ENCODE assay signal across 8 mouse cellular contexts in the genomic region with DNA sequence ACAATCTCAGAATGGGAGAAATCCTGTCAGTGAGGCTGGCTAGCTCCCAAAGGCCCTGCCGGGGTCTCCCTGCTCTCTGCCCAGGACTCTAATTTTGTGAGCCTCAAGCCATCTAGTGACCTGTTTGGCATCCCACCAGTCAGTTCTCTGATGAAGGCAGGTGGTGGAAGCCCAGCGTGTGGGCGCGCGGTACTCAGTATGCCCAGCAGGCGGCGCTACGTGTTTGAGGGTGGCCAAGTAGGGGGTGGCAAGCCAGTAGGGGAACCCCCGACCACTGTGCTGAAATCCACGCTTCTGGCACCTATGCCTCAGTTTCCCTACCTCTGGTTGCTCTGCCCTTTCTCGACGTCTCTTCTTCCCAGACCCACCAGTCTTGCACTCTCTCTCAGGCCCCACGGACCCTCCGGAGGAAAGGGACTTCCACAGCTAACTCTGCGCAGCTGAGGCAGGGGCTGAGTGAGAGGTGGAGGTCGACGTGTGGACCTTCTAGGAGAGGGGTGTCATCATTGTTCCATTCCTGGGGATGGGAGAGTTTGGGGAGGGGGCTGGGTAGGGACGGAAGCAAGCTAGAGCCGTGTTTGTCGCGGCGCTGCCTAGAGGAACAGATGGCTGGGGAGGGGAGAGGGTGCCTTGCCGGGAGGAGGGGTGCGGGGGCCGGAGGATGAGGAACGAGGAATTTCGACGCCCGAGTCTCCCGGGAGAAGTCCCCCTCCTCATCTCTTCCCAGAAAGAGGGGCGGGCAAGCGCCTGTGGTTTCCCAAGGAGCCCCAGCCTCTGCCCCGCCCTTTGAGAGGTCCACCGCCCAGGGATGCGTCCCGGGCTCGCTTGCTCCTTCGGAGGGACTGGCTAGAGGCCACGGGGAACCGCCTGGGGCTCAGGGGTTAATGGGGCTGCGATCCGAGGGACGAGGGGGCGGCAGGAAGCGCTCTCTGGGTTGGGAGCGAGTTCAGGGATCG. TPM values are rescaled to one million over a fixed set of nuclear protein-coding genes. Genes with fewer than 3 reads are reported as not detected.
DNase-seq lines count a peak whose midpoint lies in the region; ATAC-seq and TF ChIP-seq lines count a peak whose summit lies in the region.

No protein-coding gene starts in this region.

- no peak for TF ChIP-seq EP300 in heart, postnatal 0 days (IDR thresholded peaks at IDR 0.05; ENCODE audit: low read depth)

- H3K9me3 ChIP-seq in embryonic facial prominence, embryonic 13.5 days: no peaks in the 10 kb centered on the region
- no peaks in the 10 kb centered on the region for H3K9me3 ChIP-seq in heart, postnatal 0 days (replicated peaks; ENCODE audit: control insufficient read depth, low read length)
- no peaks in the 10 kb centered on the region for H3K9me3 ChIP-seq in lung, embryonic 15.5 days
- no peaks in the 10 kb centered on the region for H3K9me3 ChIP-seq in neural tube, embryonic 15.5 days (replicated peaks)

- no peak overlapping the region for H3K27ac ChIP-seq in embryonic facial prominence, embryonic 13.5 days
- H3K27ac ChIP-seq in heart, postnatal 0 days (ENCODE audit: low read depth): no peak overlapping the region
- H3K27ac ChIP-seq in lung, embryonic 15.5 days: no peak overlapping the region
- H3K27ac ChIP-seq in neural tube, embryonic 15.5 days (replicated peaks): no peak overlapping the region

- peak overlapping the region; percentile 64 for H3K9ac ChIP-seq in embryonic facial prominence, embryonic 13.5 days
- H3K9ac ChIP-seq in heart, postnatal 0 days (replicated peaks; ENCODE audit: low read depth, low read length): no peak overlapping the region
- 0 out of 2 replicates have a peak overlapping the region, but pooled peaks have one; percentile 10 for H3K9ac ChIP-seq in lung, embryonic 15.5 days
- H3K9ac ChIP-seq in neural tube, embryonic 15.5 days (replicated peaks): peak overlapping the region; percentile 37

- peak overlapping the region; percentile 41 for H3K4me3 ChIP-seq in embryonic facial prominence, embryonic 13.5 days
- H3K4me3 ChIP-seq in heart, postnatal 0 days (ENCODE audit: low read depth, low read length): peak overlapping the region; percentile 30
- H3K4me3 ChIP-seq in lung, embryonic 15.5 days: peak overlapping the region; percentile 32
- peak overlapping the region; percentile 40 for H3K4me3 ChIP-seq in neural tube, embryonic 15.5 days (replicated peaks)

- no peak; the same call in 1 of the 2 replicates for ATAC-seq in embryonic facial prominence, embryonic 13.5 days (ENCODE audit: insufficient number of reproducible peaks, insufficient read depth, low FRiP score, low TSS enrichment, low read depth)
- peak; percentile 40 for ATAC-seq in heart, postnatal 0 days (ENCODE audit: insufficient read depth, low read depth)
- peak; percentile 37; the same call in 1 of the 2 replicates for ATAC-seq in lung, embryonic 15.5 days (ENCODE audit: borderline replicate concordance, extremely low read depth, low FRiP score, low TSS enrichment)
- ATAC-seq in neural tube, embryonic 15.5 days (ENCODE audit: low FRiP score): peak; percentile 58

- H3K4me1 ChIP-seq in embryonic facial prominence, embryonic 13.5 days: peaks cover 12% of the 10 kb centered on the region
- peaks cover 7% of the 10 kb centered on the region for H3K4me1 ChIP-seq in heart, postnatal 0 days (ENCODE audit: control insufficient read depth, insufficient read depth)
- peaks cover 10% of the 10 kb centered on the region for H3K4me1 ChIP-seq in lung, embryonic 15.5 days
- H3K4me1 ChIP-seq in neural tube, embryonic 15.5 days: peaks cover 11% of the 10 kb centered on the region

- H3K4me2 ChIP-seq in embryonic facial prominence, embryonic 13.5 days: peak overlapping the region; percentile 76
- peak overlapping the region; percentile 52 for H3K4me2 ChIP-seq in heart, postnatal 0 days (ENCODE audit: low read depth, low read length)
- peak overlapping the region; percentile 69 for H3K4me2 ChIP-seq in lung, embryonic 15.5 days
- H3K4me2 ChIP-seq in neural tube, embryonic 15.5 days: peak overlapping the region; percentile 78

- H3K27me3 ChIP-seq in embryonic facial prominence, embryonic 13.5 days: peaks cover 63% of the 10 kb centered on the region
- H3K27me3 ChIP-seq in heart, postnatal 0 days (ENCODE audit: control insufficient read depth, insufficient read depth, low read length): peaks cover 59% of the 10 kb centered on the region
- H3K27me3 ChIP-seq in lung, embryonic 15.5 days: peaks cover 58% of the 10 kb centered on the region
- peaks cover 61% of the 10 kb centered on the region for H3K27me3 ChIP-seq in neural tube, embryonic 15.5 days (replicated peaks)

- 2% methylated on average over 47 of the region's 47 CpGs for WGBS in embryonic facial prominence, embryonic 13.5 days
- 2% methylated on average over 47 of the region's 47 CpGs for WGBS in heart, postnatal 0 days
- under 1% methylated on average over 47 of the region's 47 CpGs for WGBS in lung, embryonic 15.5 days
- 1% methylated on average over 46 of the region's 47 CpGs for WGBS in neural tube, embryonic 15.5 days

- DNase-seq in urinary bladder, postnatal 25 days (ENCODE audit: low spot score): peak; percentile 51
- no peak for DNase-seq in urinary bladder, postnatal 10 days (ENCODE audit: low spot score)
- DNase-seq in heart, postnatal 0 days (ENCODE audit: low spot score): no peak
- peak; percentile 81 to 83 for DNase-seq in kidney, postnatal 4 days
- no peak for DNase-seq in MN1 (ENCODE audit: low spot score)

- H3K36me3 ChIP-seq in embryonic facial prominence, embryonic 13.5 days: peaks cover 25% of the 10 kb centered on the region
- peaks cover 6% of the 10 kb centered on the region for H3K36me3 ChIP-seq in heart, postnatal 0 days (replicated peaks; ENCODE audit: control insufficient read depth, insufficient read depth, low read length)
- H3K36me3 ChIP-seq in lung, embryonic 15.5 days: peaks cover 14% of the 10 kb centered on the region; the same call in 1 of the 2 replicates
- no peaks in the 10 kb centered on the region for H3K36me3 ChIP-seq in neural tube, embryonic 15.5 days

- peak; percentile 68 for TF ChIP-seq CTCF in heart, postnatal 0 days (IDR thresholded peaks at IDR 0.05; ENCODE audit: low read depth)

RNA-seq across cellular contexts. Expression of a gene that starts 20.6 kb away (rescaled TPM):
- 1.0 and 1.3 TPM in 2 replicates for polyA plus RNA-seq in embryonic facial prominence, embryonic 13.5 days (2015; fragmentation: Nextera tagmentation; extraction: Ambion mirVana)
- total RNA-seq in heart, postnatal 0 days (2014; rRNA removed; ENCODE audit: low replicate concordance): 1.6 and 9.2 TPM in 2 replicates
- 0.91 and 1.1 TPM in 2 replicates for polyA plus RNA-seq in heart, postnatal 0 days (2015; fragmentation: Nextera tagmentation; extraction: Ambion mirVana)
- polyA plus RNA-seq in lung, embryonic 15.5 days (2015; fragmentation: Nextera tagmentation; extraction: Ambion mirVana): 0.70 and 0.79 TPM in 2 replicates
- polyA plus RNA-seq in neural tube, embryonic 15.5 days (2015; fragmentation: Nextera tagmentation; extraction: Ambion mirVana): 3.6 and 3.9 TPM in 2 replicates

RNA-seq across cellular contexts. Expression of a gene that starts 27.2 kb away (rescaled TPM):
- polyA plus RNA-seq in embryonic facial prominence, embryonic 13.5 days (2015; fragmentation: Nextera tagmentation; extraction: Ambion mirVana): 16.5 and 17.0 TPM in 2 replicates
- 3.9 and 14.1 TPM in 2 replicates for total RNA-seq in heart, postnatal 0 days (2014; rRNA removed; ENCODE audit: low replicate concordance)
- polyA plus RNA-seq in heart, postnatal 0 days (2015; fragmentation: Nextera tagmentation; extraction: Ambion mirVana): 2.8 and 2.9 TPM in 2 replicates
- 15.1 and 15.9 TPM in 2 replicates for polyA plus RNA-seq in lung, embryonic 15.5 days (2015; fragmentation: Nextera tagmentation; extraction: Ambion mirVana)
- polyA plus RNA-seq in neural tube, embryonic 15.5 days (2015; fragmentation: Nextera tagmentation; extraction: Ambion mirVana): 1.3 and 5.0 TPM in 2 replicates

RNA-seq across cellular contexts. Expression of a gene that starts 39.1 kb away (rescaled TPM):
- polyA plus RNA-seq in embryonic facial prominence, embryonic 13.5 days (2015; fragmentation: Nextera tagmentation; extraction: Ambion mirVana): 40.4 and 47.6 TPM in 2 replicates
- 117 and 140 TPM in 2 replicates for total RNA-seq in heart, postnatal 0 days (2014; rRNA removed; ENCODE audit: low replicate concordance)
- 129 and 133 TPM in 2 replicates for polyA plus RNA-seq in heart, postnatal 0 days (2015; fragmentation: Nextera tagmentation; extraction: Ambion mirVana)
- polyA plus RNA-seq in lung, embryonic 15.5 days (2015; fragmentation: Nextera tagmentation; extraction: Ambion mirVana): 44.3 and 48.0 TPM in 2 replicates
- 78.9 and 86.0 TPM in 2 replicates for polyA plus RNA-seq in neural tube, embryonic 15.5 days (2015; fragmentation: Nextera tagmentation; extraction: Ambion mirVana)

RNA-seq across cellular contexts. Expression of a gene that starts 43.4 kb away (rescaled TPM):
- 0.18 TPM in 1 of 2 replicates, not detected in the other for polyA plus RNA-seq in embryonic facial prominence, embryonic 13.5 days (2015; fragmentation: Nextera tagmentation; extraction: Ambion mirVana)
- not detected in 2 replicates for total RNA-seq in heart, postnatal 0 days (2014; rRNA removed; ENCODE audit: low replicate concordance)
- 0.07 and 0.12 TPM in 2 replicates for polyA plus RNA-seq in heart, postnatal 0 days (2015; fragmentation: Nextera tagmentation; extraction: Ambion mirVana)
- polyA plus RNA-seq in lung, embryonic 15.5 days (2015; fragmentation: Nextera tagmentation; extraction: Ambion mirVana): 0.20 and 0.27 TPM in 2 replicates
- polyA plus RNA-seq in neural tube, embryonic 15.5 days (2015; fragmentation: Nextera tagmentation; extraction: Ambion mirVana): not detected in 2 replicates

Comparison
In these comparisons a context has a peak if more than half of its experiments do, and no peak if none do; other contexts are left out.
1. DNase-seq: peak in urinary bladder, postnatal 25 days (single experiment) and kidney, postnatal 4 days (2 of 2); none in urinary bladder, postnatal 10 days (single experiment), heart, postnatal 0 days (single experiment) and MN1 (single experiment).
2. Peak in every context shown above with its lines, with median percentiles within 50 percentile points of each other: H3K4me2 ChIP-seq and H3K4me3 ChIP-seq.